Mouse (Mus musculus): ENCODE measurements around the gene Sik1. TPM values are rescaled to one million over a fixed set of nuclear protein-coding genes. Genes with fewer than 3 reads are reported as not detected.

The Sik1 gene
- polyA plus RNA-seq, 2 experiments = 2.6 to 3.0 TPM

DNA sequence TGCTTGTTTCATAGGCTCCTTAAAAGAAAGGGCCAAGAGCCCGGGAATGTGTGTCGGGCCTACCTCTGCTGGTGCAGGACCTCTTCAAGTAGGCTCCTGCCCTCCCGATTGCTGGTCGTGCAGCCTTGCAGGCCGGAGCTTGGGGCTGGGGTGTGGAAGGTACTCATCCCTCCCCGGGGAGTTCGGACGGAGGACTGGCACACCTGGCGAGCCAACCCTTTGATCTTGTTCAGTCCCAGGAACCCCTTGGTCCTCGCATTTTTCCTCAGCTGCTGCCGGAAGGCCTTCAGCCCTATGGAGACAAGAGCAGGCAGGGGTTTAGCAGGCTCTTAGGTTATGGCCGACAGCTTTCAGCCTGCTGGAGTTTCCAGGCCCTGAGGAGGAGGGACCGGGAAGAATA, 8.6 kb downstream of the Sik1 start:
- Histone ChIP-seq H3K27ac (no peak overlapping the region), H3K9me3 (ENCODE audit: control insufficient read depth, low read length) (no peaks in the 10 kb centered on the region), H3K4me3 (ENCODE audit: insufficient read depth in 1 of 2, low read depth in 2 of 2, low read length in 2 of 2) (no peak overlapping the region), H3K27me3 (ENCODE audit: control insufficient read depth, insufficient read depth, low read length) (no peaks in the 10 kb centered on the region), H3K36me3 (replicated peaks; ENCODE audit: control insufficient read depth, insufficient read depth, low read depth) (peaks cover 20% of the 10 kb centered on the region), H3K4me1 (replicated peaks; ENCODE audit: control insufficient read depth in 2 of 2, insufficient read depth in 2 of 2, low read length in 1 of 2) (peaks cover 0 to 2% of the 10 kb centered on the region in 2 experiments; a peak in 1 of 4 replicates), H3K4me2 (ENCODE audit: low read depth) (no peak overlapping the region), H3K9ac (replicated peaks) (no peak overlapping the region)
- TF ChIP-seq EP300 (IDR thresholded peaks at IDR 0.05; ENCODE audit: low read depth) = no peak
- TF ChIP-seq CTCF (IDR thresholded peaks at IDR 0.05; ENCODE audit: low read depth) = no peak
- DNase-seq (ENCODE audit: low read depth in 3 of 3, low spot score in 3 of 3) (no peak), ATAC-seq (ENCODE audit: insufficient read depth) (no peak)
- 84% methylated on average over 13 of the region's 13 CpGs for WGBS (ENCODE audit: insufficient replicate concordance)

DNA sequence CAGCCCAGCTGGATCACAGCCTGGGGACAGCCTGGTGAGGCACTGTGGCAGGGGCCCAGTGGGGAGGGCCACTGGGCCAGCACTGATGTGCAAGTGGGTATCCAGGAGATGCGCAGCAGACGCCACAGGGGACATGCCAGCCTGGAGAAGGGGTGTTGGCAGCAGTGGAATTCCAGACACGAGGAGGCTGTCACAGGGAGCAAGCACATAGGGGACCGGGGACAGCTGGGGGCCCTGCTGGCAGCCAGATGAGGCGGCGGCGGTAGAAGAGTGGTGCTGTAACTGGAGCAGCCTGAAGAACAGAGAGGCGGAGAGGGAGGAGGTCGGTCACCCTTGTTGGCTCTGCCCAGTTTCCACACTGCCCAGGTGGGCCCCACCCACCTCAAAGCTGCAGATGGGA, 9.3 kb downstream of the Sik1 start:
- Histone ChIP-seq H3K9ac (replicated peaks) (no peak overlapping the region), H3K4me1 (replicated peaks; ENCODE audit: control insufficient read depth in 2 of 2, insufficient read depth in 2 of 2, low read length in 1 of 2) (peaks cover 0 to 6% of the 10 kb centered on the region in 2 experiments; a peak in 2 of 4 replicates), H3K4me2 (ENCODE audit: low read depth) (no peak overlapping the region), H3K27ac (no peak overlapping the region), H3K27me3 (ENCODE audit: control insufficient read depth, insufficient read depth, low read length) (no peaks in the 10 kb centered on the region), H3K4me3 (ENCODE audit: insufficient read depth in 1 of 2, low read depth in 2 of 2, low read length in 2 of 2) (no peak overlapping the region), H3K9me3 (ENCODE audit: control insufficient read depth, low read length) (no peaks in the 10 kb centered on the region), H3K36me3 (replicated peaks; ENCODE audit: control insufficient read depth, insufficient read depth, low read depth) (peaks cover 20% of the 10 kb centered on the region)
- 85% methylated on average over 9 of the region's 9 CpGs for WGBS (ENCODE audit: insufficient replicate concordance)
- TF ChIP-seq CTCF (IDR thresholded peaks at IDR 0.05; ENCODE audit: low read depth) (no peak), EP300 (IDR thresholded peaks at IDR 0.05; ENCODE audit: low read depth) (no peak)
- no peak for ATAC-seq (ENCODE audit: insufficient read depth)
- no peak for DNase-seq (ENCODE audit: low read depth in 3 of 3, low spot score in 3 of 3)

DNA sequence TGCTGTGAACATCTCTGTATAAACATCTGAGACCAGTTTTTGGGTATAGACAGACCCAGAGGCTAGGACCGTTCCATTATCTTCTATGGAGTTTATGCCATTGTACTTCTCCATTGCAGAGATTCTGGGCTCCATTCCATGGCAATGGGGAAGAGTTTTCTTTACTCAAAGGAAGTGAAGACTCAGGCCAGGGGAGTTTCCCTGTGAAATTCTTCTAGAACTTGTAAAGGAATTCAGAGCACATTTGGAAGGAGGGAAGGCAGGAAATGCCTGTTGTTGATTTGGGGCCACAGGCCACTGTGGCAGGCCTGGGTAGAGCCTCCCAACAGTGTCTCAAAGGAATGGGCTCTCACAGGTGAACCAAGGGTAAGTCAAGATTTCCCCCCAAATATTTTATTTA, 11.7 kb downstream of the Sik1 start:
- no peak overlapping the region for H3K27ac ChIP-seq

DNA sequence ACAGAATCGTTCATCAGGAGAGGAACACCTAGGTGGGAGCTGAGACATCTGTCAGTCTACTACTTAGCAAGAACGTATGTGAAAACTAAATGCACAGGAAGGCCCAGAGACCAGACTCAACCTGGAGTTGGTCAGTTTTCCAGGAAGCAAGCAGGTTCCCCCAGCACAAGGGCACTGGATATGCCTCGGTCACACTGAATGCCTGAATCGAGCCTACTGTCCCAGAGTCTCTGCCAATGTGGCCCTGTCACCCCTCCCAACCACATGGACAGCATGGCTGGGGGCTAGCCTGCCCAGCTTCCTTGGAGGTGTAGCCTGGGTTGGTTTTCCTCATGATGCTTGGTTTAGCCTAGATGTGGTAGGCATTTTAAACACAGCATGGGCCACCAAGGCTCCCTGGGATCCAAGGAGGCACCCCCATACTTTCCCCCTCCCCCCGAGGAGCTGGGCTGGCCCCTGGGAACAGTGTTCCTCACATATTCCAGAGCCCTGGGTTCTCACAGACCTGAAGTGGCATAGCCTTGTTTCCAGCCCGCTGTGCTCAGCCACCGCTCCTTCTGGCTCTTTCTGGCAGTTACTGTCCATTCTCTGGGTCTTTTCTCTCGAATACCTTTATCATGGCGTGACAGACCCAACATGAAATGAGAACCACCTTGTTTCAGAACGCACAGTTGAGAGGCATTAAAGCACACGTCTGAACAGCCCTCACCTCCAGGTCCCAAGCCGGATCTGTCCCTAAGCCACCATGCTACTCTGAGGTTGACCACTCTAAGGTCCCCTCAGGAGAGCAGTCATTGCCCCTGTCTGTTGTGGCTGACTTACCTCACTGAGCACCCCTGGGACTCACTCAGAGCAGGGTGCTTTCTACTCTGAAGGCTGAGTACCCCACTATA, 12.4 kb downstream of the Sik1 start:
- Histone ChIP-seq H3K27ac (no peak overlapping the region), H3K36me3 (replicated peaks; ENCODE audit: control insufficient read depth, insufficient read depth, low read depth) (peaks cover 11% of the 10 kb centered on the region), H3K9ac (replicated peaks) (no peak overlapping the region), H3K9me3 (ENCODE audit: control insufficient read depth, low read length) (no peaks in the 10 kb centered on the region), H3K4me2 (ENCODE audit: low read depth) (no peak overlapping the region), H3K4me3 (ENCODE audit: insufficient read depth in 1 of 2, low read depth in 2 of 2, low read length in 2 of 2) (no peak overlapping the region), H3K4me1 (replicated peaks; ENCODE audit: control insufficient read depth in 2 of 2, insufficient read depth in 2 of 2, low read length in 1 of 2) (peaks cover 0 to 11% of the 10 kb centered on the region in 2 experiments; a peak in 2 of 4 replicates), H3K27me3 (ENCODE audit: control insufficient read depth, insufficient read depth, low read length) (no peaks in the 10 kb centered on the region)
- ATAC-seq (ENCODE audit: insufficient read depth) (no peak), DNase-seq (ENCODE audit: low read depth in 3 of 3, low spot score in 3 of 3) (no peak)
- TF ChIP-seq EP300 (IDR thresholded peaks at IDR 0.05; ENCODE audit: low read depth) (no peak), CTCF (IDR thresholded peaks at IDR 0.05; ENCODE audit: low read depth) (no peak)
- WGBS (ENCODE audit: insufficient replicate concordance) = 66% methylated on average over 12 of the region's 12 CpGs

More for the DNA sequence above, 11.7 kb downstream of the Sik1 start:
- H3K4me3 ChIP-seq (ENCODE audit: insufficient read depth in 1 of 2, low read depth in 2 of 2, low read length in 2 of 2) = no peak overlapping the region
- ATAC-seq (ENCODE audit: insufficient read depth) (no peak), DNase-seq (ENCODE audit: low read depth in 3 of 3, low spot score in 3 of 3) (no peak)
- TF ChIP-seq CTCF (IDR thresholded peaks at IDR 0.05; ENCODE audit: low read depth) = no peak
- no peaks in the 10 kb centered on the region for H3K9me3 ChIP-seq (ENCODE audit: control insufficient read depth, low read length)
- peaks cover 11% of the 10 kb centered on the region for H3K36me3 ChIP-seq (replicated peaks; ENCODE audit: control insufficient read depth, insufficient read depth, low read depth)
- H3K9ac ChIP-seq (replicated peaks) = no peak overlapping the region
- no peaks in the 10 kb centered on the region for H3K27me3 ChIP-seq (ENCODE audit: control insufficient read depth, insufficient read depth, low read length)
- WGBS (ENCODE audit: insufficient replicate concordance) = 59% methylated on average over 1 of the region's 1 CpGs
- H3K4me2 ChIP-seq (ENCODE audit: low read depth) = no peak overlapping the region
- peaks cover 0 to 11% of the 10 kb centered on the region in 2 experiments; a peak in 2 of 4 replicates for H3K4me1 ChIP-seq (replicated peaks; ENCODE audit: control insufficient read depth in 2 of 2, insufficient read depth in 2 of 2, low read length in 1 of 2)

DNA sequence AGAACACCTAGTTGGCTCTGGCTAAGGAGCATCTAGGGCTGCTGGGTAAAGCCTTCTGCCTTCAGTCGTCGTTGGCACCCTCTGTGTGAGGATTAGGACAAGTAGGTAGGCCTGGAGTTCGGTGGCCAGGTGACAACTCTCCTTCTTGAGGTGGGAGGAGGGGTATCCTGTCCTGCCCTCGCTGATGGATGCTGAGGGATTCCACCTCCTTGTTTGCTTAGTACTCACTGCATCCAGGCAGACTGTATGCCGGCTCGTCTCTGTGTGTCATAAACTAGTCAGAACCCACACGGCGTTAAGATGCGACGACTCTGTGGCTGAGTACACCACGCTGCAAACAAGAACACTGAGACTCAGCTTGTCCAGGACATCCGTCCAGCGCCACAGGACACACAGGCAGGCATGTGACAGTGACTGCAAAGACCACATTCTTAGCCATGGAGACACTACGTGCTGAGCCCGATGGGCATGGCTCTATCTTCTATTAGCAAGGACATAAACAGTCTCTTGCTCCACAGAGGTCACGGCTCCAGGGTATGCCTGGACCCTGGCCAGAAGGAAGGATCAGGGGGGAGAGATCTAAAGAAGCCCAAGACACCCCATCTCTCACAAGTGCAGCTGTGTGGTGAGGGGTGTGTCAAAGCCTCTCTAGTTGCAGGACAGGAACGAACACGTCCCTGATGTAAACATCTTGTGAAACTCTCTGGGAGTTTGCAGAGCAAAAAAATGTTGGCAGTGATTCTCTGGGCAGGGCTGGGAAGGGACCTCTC, 13.6 kb downstream of the Sik1 start:
- no peak overlapping the region for H3K27ac ChIP-seq

More for the DNA sequence above, 13.6 kb downstream of the Sik1 start:
- Histone ChIP-seq H3K9me3 (ENCODE audit: control insufficient read depth, low read length) (no peaks in the 10 kb centered on the region), H3K36me3 (replicated peaks; ENCODE audit: control insufficient read depth, insufficient read depth, low read depth) (peaks cover 2% of the 10 kb centered on the region; the same call in 1 of the 2 replicates), H3K4me1 (replicated peaks; ENCODE audit: control insufficient read depth in 2 of 2, insufficient read depth in 2 of 2, low read length in 1 of 2) (peaks cover 0 to 11% of the 10 kb centered on the region in 2 experiments; a peak in 2 of 4 replicates), H3K27me3 (ENCODE audit: control insufficient read depth, insufficient read depth, low read length) (no peaks in the 10 kb centered on the region), H3K9ac (replicated peaks) (no peak overlapping the region), H3K4me3 (ENCODE audit: insufficient read depth in 1 of 2, low read depth in 2 of 2, low read length in 2 of 2) (no peak overlapping the region), H3K4me2 (ENCODE audit: low read depth) (no peak overlapping the region)
- 56% methylated on average over 18 of the region's 18 CpGs for WGBS (ENCODE audit: insufficient replicate concordance)
- DNase-seq (ENCODE audit: low read depth in 3 of 3, low spot score in 3 of 3) = no peak
- TF ChIP-seq EP300 (IDR thresholded peaks at IDR 0.05; ENCODE audit: low read depth) (no peak), CTCF (IDR thresholded peaks at IDR 0.05; ENCODE audit: low read depth) (no peak)
- ATAC-seq (ENCODE audit: insufficient read depth) = no peak

Measured in liver, embryonic 14.5 days (tissue).